In genomic region chr4:134684637-134685338, GRCm38 (mm10) we compare ENCODE assay signal across 12 mouse cellular contexts. TPM values are rescaled to one million over a fixed set of nuclear protein-coding genes. Genes with fewer than 3 reads are reported as not detected.
DNase-seq lines count a peak whose midpoint lies in the region; ATAC-seq and TF ChIP-seq lines count a peak whose summit lies in the region.
"Had no signal": no experiment of that assay in that cellular context is flagged by ENCODE, and none has a peak within 500 bp of the region (broad histone marks: within the 10 kb centered on the region; RNA-seq: fewer than 3 reads in every experiment).

No protein-coding gene starts in this region.

- no peak overlapping the region for H3K9ac ChIP-seq in hindbrain, embryonic 14.5 days
- H3K9ac ChIP-seq in hindbrain, embryonic 16.5 days (ENCODE audit: low read depth, low read length), result no peak overlapping the region
- no peak overlapping the region for H3K9ac ChIP-seq in midbrain, embryonic 11.5 days (ENCODE audit: low read length)
- H3K9ac ChIP-seq in midbrain, embryonic 14.5 days (replicated peaks; ENCODE audit: low read length), result no peak overlapping the region
- H3K9ac ChIP-seq: heart, embryonic 12.5 days had no signal

- H3K27me3 ChIP-seq in hindbrain, embryonic 14.5 days (ENCODE audit: control insufficient read depth, insufficient read depth, low read length), result no peaks in the 10 kb centered on the region
- H3K27me3 ChIP-seq in hindbrain, embryonic 16.5 days (replicated peaks; ENCODE audit: control insufficient read depth, insufficient read depth, low read length), result no peaks in the 10 kb centered on the region
- no peaks in the 10 kb centered on the region for H3K27me3 ChIP-seq in midbrain, embryonic 11.5 days (ENCODE audit: control insufficient read depth, insufficient read depth, low read length)
- H3K27me3 ChIP-seq in midbrain, embryonic 14.5 days (ENCODE audit: control insufficient read depth, insufficient read depth, low read length), result no peaks in the 10 kb centered on the region
- H3K27me3 ChIP-seq in testis, adult 2 months (ENCODE audit: control insufficient read depth, insufficient read depth, low read length), result no peaks in the 10 kb centered on the region
- H3K27me3 ChIP-seq: heart, embryonic 12.5 days had no signal

- H3K4me3 ChIP-seq in hindbrain, embryonic 14.5 days (replicated peaks; ENCODE audit: low read length), result no peak overlapping the region
- no peak overlapping the region for H3K4me3 ChIP-seq in hindbrain, embryonic 16.5 days (ENCODE audit: low read length)
- H3K4me3 ChIP-seq in midbrain, embryonic 11.5 days (ENCODE audit: low read depth, low read length), result no peak overlapping the region
- H3K4me3 ChIP-seq in midbrain, embryonic 14.5 days (replicated peaks; ENCODE audit: low read depth, low read length), result no peak overlapping the region
- no peak overlapping the region for H3K4me3 ChIP-seq in bone marrow, adult 2 months (replicated peaks; ENCODE audit: control insufficient read depth, low read depth, low read length)
- no peak overlapping the region for H3K4me3 ChIP-seq in testis, adult 2 months (ENCODE audit: control insufficient read depth, low read depth, low read length)
- H3K4me3 ChIP-seq: heart, embryonic 12.5 days; myocyte had no signal

- H3K9me3 ChIP-seq in hindbrain, embryonic 14.5 days (ENCODE audit: control insufficient read depth, low read length), result no peaks in the 10 kb centered on the region
- H3K9me3 ChIP-seq in hindbrain, embryonic 16.5 days (ENCODE audit: control insufficient read depth, low read length), result 0 out of 2 replicates have a peak, but pooled peaks cover 3% of the 10 kb centered on the region
- no peaks in the 10 kb centered on the region; the same call in 1 of the 2 replicates for H3K9me3 ChIP-seq in midbrain, embryonic 11.5 days (ENCODE audit: control insufficient read depth, low read length)
- H3K9me3 ChIP-seq in midbrain, embryonic 14.5 days (ENCODE audit: control insufficient read depth, low read length), result no peaks in the 10 kb centered on the region; the same call in 1 of the 2 replicates

- H3K4me1 ChIP-seq in hindbrain, embryonic 14.5 days (replicated peaks; ENCODE audit: control insufficient read depth, insufficient read depth, low read length), result peaks cover 9% of the 10 kb centered on the region
- peaks cover 15% of the 10 kb centered on the region for H3K4me1 ChIP-seq in hindbrain, embryonic 16.5 days (ENCODE audit: control insufficient read depth, insufficient read depth, low read depth, low read length)
- H3K4me1 ChIP-seq in midbrain, embryonic 11.5 days (ENCODE audit: control insufficient read depth, insufficient read depth, low read length), result no peaks in the 10 kb centered on the region
- no peaks in the 10 kb centered on the region for H3K4me1 ChIP-seq in midbrain, embryonic 14.5 days (ENCODE audit: control insufficient read depth, insufficient read depth, low read length)
- peaks cover 3% of the 10 kb centered on the region; the same call in 1 of the 2 replicates for H3K4me1 ChIP-seq in bone marrow, adult 2 months (ENCODE audit: control insufficient read depth, insufficient read depth, low read length)
- peaks cover 10% of the 10 kb centered on the region for H3K4me1 ChIP-seq in testis, adult 2 months (ENCODE audit: control insufficient read depth, insufficient read depth, low read length)

- no peak for ATAC-seq in hindbrain, embryonic 14.5 days (ENCODE audit: low FRiP score)
- no peak for ATAC-seq in hindbrain, embryonic 16.5 days
- ATAC-seq in midbrain, embryonic 11.5 days (ENCODE audit: low FRiP score), result no peak
- ATAC-seq in midbrain, embryonic 14.5 days (ENCODE audit: low FRiP score, low TSS enrichment), result no peak
- ATAC-seq: forebrain, embryonic 16.5 days; inflammation-experienced regulatory T-cells, adult 6 months had no signal

- H3K36me3 ChIP-seq in hindbrain, embryonic 14.5 days (replicated peaks; ENCODE audit: control insufficient read depth, insufficient read depth), result no peaks in the 10 kb centered on the region
- H3K36me3 ChIP-seq in hindbrain, embryonic 16.5 days (ENCODE audit: control insufficient read depth, insufficient read depth, low read length), result no peaks in the 10 kb centered on the region
- H3K36me3 ChIP-seq in midbrain, embryonic 11.5 days (ENCODE audit: control insufficient read depth, insufficient read depth, low read length), result no peaks in the 10 kb centered on the region
- H3K36me3 ChIP-seq in midbrain, embryonic 14.5 days (ENCODE audit: control insufficient read depth, insufficient read depth, low read length), result no peaks in the 10 kb centered on the region
- H3K36me3 ChIP-seq in testis, adult 2 months (ENCODE audit: control insufficient read depth, insufficient read depth, low read length), result no peaks in the 10 kb centered on the region

- H3K27ac ChIP-seq in hindbrain, embryonic 14.5 days, result 0 out of 2 replicates have a peak overlapping the region, but pooled peaks have one; percentile 69
- H3K27ac ChIP-seq in hindbrain, embryonic 16.5 days (ENCODE audit: low read depth, low read length), result no peak overlapping the region
- H3K27ac ChIP-seq in midbrain, embryonic 11.5 days (ENCODE audit: low read depth, low read length), result no peak overlapping the region
- no peak overlapping the region for H3K27ac ChIP-seq in midbrain, embryonic 14.5 days (replicated peaks; ENCODE audit: low read depth, low read length)
- H3K27ac ChIP-seq in bone marrow, adult 2 months (ENCODE audit: control insufficient read depth, insufficient read depth, low read depth, low read length, poor library complexity), result no peak overlapping the region
- H3K27ac ChIP-seq in testis, adult 2 months (ENCODE audit: control insufficient read depth, insufficient read depth, low read depth, low read length), result no peak overlapping the region

- TF ChIP-seq POLR2A in bone marrow, adult 2 months (IDR thresholded peaks at IDR 0.05; ENCODE audit: borderline replicate concordance, control insufficient read depth, low read depth, low read length), result no peak
- TF ChIP-seq POLR2A in testis, adult 2 months (IDR thresholded peaks at IDR 0.05; ENCODE audit: control insufficient read depth, low read depth, low read length), result no peak

- peak; percentile 27; the same call in 1 of the 2 replicates for TF ChIP-seq CTCF in bone marrow, adult 2 months (IDR thresholded peaks at IDR 0.05; ENCODE audit: control insufficient read depth, insufficient read depth, low read length)
- TF ChIP-seq CTCF in testis, adult 2 months (IDR thresholded peaks at IDR 0.05; ENCODE audit: control insufficient read depth, insufficient read depth, insufficient replicate concordance, low read depth, low read length), result peak; percentile 84; the same call in 1 of the 2 replicates

- WGBS in hindbrain, embryonic 14.5 days, result 82% methylated on average over 9 of the region's 9 CpGs
- WGBS in hindbrain, embryonic 16.5 days, result 87% methylated on average over 9 of the region's 9 CpGs
- 82% methylated on average over 9 of the region's 9 CpGs for WGBS in midbrain, embryonic 11.5 days
- 81% methylated on average over 9 of the region's 9 CpGs for WGBS in midbrain, embryonic 14.5 days
- WGBS in bone marrow, adult 2 months, result 76% methylated on average over 9 of the region's 9 CpGs

- H3K4me2 ChIP-seq in hindbrain, embryonic 14.5 days (replicated peaks), result no peak overlapping the region
- no peak overlapping the region for H3K4me2 ChIP-seq in hindbrain, embryonic 16.5 days (ENCODE audit: low read length)
- H3K4me2 ChIP-seq in midbrain, embryonic 11.5 days, result no peak overlapping the region
- no peak overlapping the region for H3K4me2 ChIP-seq in midbrain, embryonic 14.5 days (ENCODE audit: low read length)

- DNase-seq in hindbrain, embryonic 14.5 days (ENCODE audit: low spot score), result no peak
- DNase-seq in midbrain, embryonic 11.5 days (ENCODE audit: low spot score, missing footprints), result peak; percentile 69
- DNase-seq in midbrain, embryonic 14.5 days, result no peak
- DNase-seq in left cerebral cortex, adult 8-10 months (ENCODE audit: low spot score in 2 of 2), result no peak
- DNase-seq: thymus, adult 2 months had no signal

RNA-seq across cellular contexts. Expression of gene Man1c1, which starts 19.3 kb away (rescaled TPM):
- 7.1 and 7.2 TPM in 2 replicates for polyA plus RNA-seq in hindbrain, embryonic 14.5 days (2014; fragmentation: Nextera tagmentation; extraction: Ambion mirVana)
- 3.7 and 5.1 TPM in 2 replicates for polyA plus RNA-seq in hindbrain, embryonic 16.5 days (2015; fragmentation: Nextera tagmentation; extraction: Ambion mirVana)
- polyA plus RNA-seq in midbrain, embryonic 11.5 days (2014; fragmentation: Nextera tagmentation; extraction: Ambion mirVana), result 3.1 and 3.2 TPM in 2 replicates
- polyA plus RNA-seq in midbrain, embryonic 14.5 days (2014; fragmentation: Nextera tagmentation; extraction: Ambion mirVana), result 3.9 and 4.9 TPM in 2 replicates
- polyA plus RNA-seq in bone marrow, adult 2 months (2011; ENCODE audit: insufficient read depth, insufficient read length, low replicate concordance, missing spikeins), result 2.7 and 7.3 TPM in 2 replicates
- 0.87 and 0.95 TPM in 2 replicates for polyA plus RNA-seq in testis, adult 2 months (2012; rRNA removed)
- 10 to 100 TPM; 34.6 to 40.0 (median 38.4) TPM for total RNA-seq in left cerebral cortex, adult 8-10 months (2022)
